Mouse (Mus musculus): ENCODE measurements around the gene Ugt1a7c. TPM values are rescaled to one million over a fixed set of nuclear protein-coding genes. Genes with fewer than 3 reads are reported as not detected.

Gene Ugt1a7c
- total and polyA plus RNA-seq, 3 experiments: 2.2 to 15.3 (median 11.1) TPM

- no peak overlapping the region for H3K4me2 ChIP-seq (ENCODE audit: insufficient read depth, low read depth, poor library complexity, severe bottlenecking)
Measured at GRCm38 (mm10) chr1:88267489-88267888, 172.6 kb downstream of the Ugt1a7c start.

GRCm38 (mm10) chr1:88268070-88268469 lies 173.2 kb downstream of the Ugt1a7c start:
- H3K4me1 ChIP-seq (ENCODE audit: control insufficient read depth in 1 of 2, insufficient read depth in 2 of 2): no peaks in the 10 kb centered on the region
- H3K4me3 ChIP-seq (replicated peaks in 1 of 3; ENCODE audit: low read depth in 2 of 3, low read length in 2 of 3, poor library complexity in 1 of 3): no peak overlapping the region
- no peak overlapping the region for H3K27ac ChIP-seq (ENCODE audit: insufficient read depth, low read depth)
- H3K36me3 ChIP-seq (replicated peaks in 1 of 2; ENCODE audit: control insufficient read depth in 1 of 2, insufficient read depth in 1 of 2, low read length in 1 of 2): peaks cover 86 to 90% of the 10 kb centered on the region in 2 experiments
- in situ Hi-C loops (cut with MboI; ENCODE audit: low pct_ligation_motif_present, low pct_unique_long_range_greater_than_20kb, low sequenced_read_pairs) (no loop called here), dilution Hi-C loops (cut with MboI; ENCODE audit: extremely low pct_ligation_motif_present, extremely low pct_unique_long_range_greater_than_20kb, low sequenced_read_pairs) (no loop called here)
- H3K27me3 ChIP-seq (replicated peaks): no peaks in the 10 kb centered on the region
- no peaks in the 10 kb centered on the region for H3K79me2 ChIP-seq (replicated peaks; ENCODE audit: control insufficient read depth, extremely low read depth, insufficient read depth, poor library complexity, severe bottlenecking)
- no peak for DNase-seq (ENCODE audit: extremely low read depth)
- TF ChIP-seq POLR2A (IDR thresholded peaks at IDR 0.05; ENCODE audit: low read depth, low read length) (peak; percentile 18; the same call in 1 of the 2 replicates), MAX (IDR thresholded peaks at IDR 0.05; ENCODE audit: low read length) (no peak)
- peaks cover 18% of the 10 kb centered on the region for H3K9me3 ChIP-seq (replicated peaks; ENCODE audit: low read length)
- no peak overlapping the region for H3K9ac ChIP-seq (ENCODE audit: insufficient read depth, low read depth)
- no peak overlapping the region for H3K4me2 ChIP-seq (ENCODE audit: insufficient read depth, low read depth, poor library complexity, severe bottlenecking)

More at GRCm38 (mm10) chr1:88267489-88267888, 172.6 kb downstream of the Ugt1a7c start:
- H3K4me3 ChIP-seq (replicated peaks in 1 of 3; ENCODE audit: low read depth in 2 of 3, low read length in 2 of 3, poor library complexity in 1 of 3): no peak overlapping the region
- dilution Hi-C loops (cut with MboI; ENCODE audit: extremely low pct_ligation_motif_present, extremely low pct_unique_long_range_greater_than_20kb, low sequenced_read_pairs) (no loop called here), in situ Hi-C loops (cut with MboI; ENCODE audit: low pct_ligation_motif_present, low pct_unique_long_range_greater_than_20kb, low sequenced_read_pairs) (no loop called here)
- no peaks in the 10 kb centered on the region for H3K4me1 ChIP-seq (ENCODE audit: control insufficient read depth in 1 of 2, insufficient read depth in 2 of 2)
- no peak for DNase-seq (ENCODE audit: extremely low read depth)
- peaks cover 84 to 91% of the 10 kb centered on the region in 2 experiments for H3K36me3 ChIP-seq (replicated peaks in 1 of 2; ENCODE audit: control insufficient read depth in 1 of 2, insufficient read depth in 1 of 2, low read length in 1 of 2)
- no peaks in the 10 kb centered on the region for H3K79me2 ChIP-seq (replicated peaks; ENCODE audit: control insufficient read depth, extremely low read depth, insufficient read depth, poor library complexity, severe bottlenecking)
- peaks cover 16% of the 10 kb centered on the region for H3K9me3 ChIP-seq (replicated peaks; ENCODE audit: low read length)
- H3K27me3 ChIP-seq (replicated peaks): no peaks in the 10 kb centered on the region
- H3K9ac ChIP-seq (ENCODE audit: insufficient read depth, low read depth): no peak overlapping the region
- no peak for TF ChIP-seq MYC (IDR thresholded peaks at IDR 0.05; ENCODE audit: low read depth, low read length)
- no peak for TF ChIP-seq BHLHE40 (IDR thresholded peaks at IDR 0.05; ENCODE audit: low read depth, low read length)
- no peak for TF ChIP-seq CHD2 (IDR thresholded peaks at IDR 0.05; ENCODE audit: low read length)
- TF ChIP-seq ZNF384 (IDR thresholded peaks at IDR 0.05; ENCODE audit: low read depth, low read length): no peak
- TF ChIP-seq TBP (conservative IDR thresholded peaks at IDR 0.05; ENCODE audit: low read depth, low read length): no peak
- no peak for TF ChIP-seq SMC3 (IDR thresholded peaks at IDR 0.05; ENCODE audit: low read depth, low read length)
- TF ChIP-seq TCF12 (IDR thresholded peaks at IDR 0.05; ENCODE audit: low read depth, low read length): no peak
- 0 out of 2 replicates have a peak, but pooled peaks have one; percentile 32 for TF ChIP-seq SIN3A (IDR thresholded peaks at IDR 0.05; ENCODE audit: low read length)
- no peak overlapping the region for H3K27ac ChIP-seq (ENCODE audit: insufficient read depth, low read depth)

Other genes starting within 250 kb of the Ugt1a7c start
- gene Dgkd, start 241.8 kb upstream of the Ugt1a7c start, total RNA-seq (2012; rRNA removed): 73.4 and 89.9 TPM in 2 replicates
- 57.5 and 58.0 TPM in 2 replicates for gene Dgkd, start 241.8 kb upstream of the Ugt1a7c start, total RNA-seq (2014; rRNA removed)
- gene Dgkd, start 241.8 kb upstream of the Ugt1a7c start, polyA plus RNA-seq (2012; ENCODE audit: insufficient read length, low read depth): 73.8 and 77.3 TPM in 2 replicates
- 12.7 and 14.4 TPM in 2 replicates for gene Usp40, start 86.5 kb upstream of the Ugt1a7c start, total RNA-seq (2012; rRNA removed)
- gene Usp40, start 86.5 kb upstream of the Ugt1a7c start, total RNA-seq (2014; rRNA removed): 15.4 and 16.9 TPM in 2 replicates
- gene Usp40, start 86.5 kb upstream of the Ugt1a7c start, polyA plus RNA-seq (2012; ENCODE audit: insufficient read length, low read depth): 14.0 and 14.8 TPM in 2 replicates
- gene Ugt1a10, start 39.7 kb upstream of the Ugt1a7c start, total RNA-seq (2012; rRNA removed): not detected in 2 replicates
- not detected in 2 replicates for gene Ugt1a10, start 39.7 kb upstream of the Ugt1a7c start, total RNA-seq (2014; rRNA removed)
- not detected in 2 replicates for gene Ugt1a10, start 39.7 kb upstream of the Ugt1a7c start, polyA plus RNA-seq (2012; ENCODE audit: insufficient read length, low read depth)
- not detected in 2 replicates for gene Ugt1a9, start 24.3 kb upstream of the Ugt1a7c start, total RNA-seq (2012; rRNA removed)
- gene Ugt1a9, start 24.3 kb upstream of the Ugt1a7c start, total RNA-seq (2014; rRNA removed): not detected in 2 replicates
- gene Ugt1a9, start 24.3 kb upstream of the Ugt1a7c start, polyA plus RNA-seq (2012; ENCODE audit: insufficient read length, low read depth): not detected in 2 replicates
- gene Ugt1a8, start 7.2 kb upstream of the Ugt1a7c start, total RNA-seq (2012; rRNA removed): not detected in 2 replicates
- gene Ugt1a8, start 7.2 kb upstream of the Ugt1a7c start, total RNA-seq (2014; rRNA removed): not detected in 2 replicates
- gene Ugt1a8, start 7.2 kb upstream of the Ugt1a7c start, polyA plus RNA-seq (2012; ENCODE audit: insufficient read length, low read depth): not detected in 2 replicates
- gene Ugt1a6b, start 8.2 kb downstream of the Ugt1a7c start, total RNA-seq (2012; rRNA removed): 0.08 TPM in 1 of 2 replicates, not detected in the other
- 0.13 TPM in 1 of 2 replicates, not detected in the other for gene Ugt1a6b, start 8.2 kb downstream of the Ugt1a7c start, total RNA-seq (2014; rRNA removed)
- gene Ugt1a6b, start 8.2 kb downstream of the Ugt1a7c start, polyA plus RNA-seq (2012; ENCODE audit: insufficient read length, low read depth): 0.26 TPM in 1 of 2 replicates, not detected in the other
- 0.21 and 0.30 TPM in 2 replicates for gene Ugt1a6a, start 39.7 kb downstream of the Ugt1a7c start, total RNA-seq (2012; rRNA removed)
- gene Ugt1a6a, start 39.7 kb downstream of the Ugt1a7c start, total RNA-seq (2014; rRNA removed): 0.19 and 0.38 TPM in 2 replicates
- gene Ugt1a6a, start 39.7 kb downstream of the Ugt1a7c start, polyA plus RNA-seq (2012; ENCODE audit: insufficient read length, low read depth): 0.43 and 0.46 TPM in 2 replicates
- gene Ugt1a5, start 71.0 kb downstream of the Ugt1a7c start, total RNA-seq (2012; rRNA removed): not detected in 2 replicates
- gene Ugt1a5, start 71.0 kb downstream of the Ugt1a7c start, total RNA-seq (2014; rRNA removed): not detected in 2 replicates
- not detected in 2 replicates for gene Ugt1a5, start 71.0 kb downstream of the Ugt1a7c start, polyA plus RNA-seq (2012; ENCODE audit: insufficient read length, low read depth)
- not detected in 2 replicates for gene Ugt1a2, start 105.5 kb downstream of the Ugt1a7c start, total RNA-seq (2012; rRNA removed)
- gene Ugt1a2, start 105.5 kb downstream of the Ugt1a7c start, total RNA-seq (2014; rRNA removed): not detected in 2 replicates
- not detected in 2 replicates for gene Ugt1a2, start 105.5 kb downstream of the Ugt1a7c start, polyA plus RNA-seq (2012; ENCODE audit: insufficient read length, low read depth)
- gene Dnajb3, start 110.7 kb downstream of the Ugt1a7c start, total RNA-seq (2012; rRNA removed): not detected in 2 replicates
- gene Dnajb3, start 110.7 kb downstream of the Ugt1a7c start, total RNA-seq (2014; rRNA removed): not detected in 2 replicates
- gene Dnajb3, start 110.7 kb downstream of the Ugt1a7c start, polyA plus RNA-seq (2012; ENCODE audit: insufficient read length, low read depth): not detected in 2 replicates
- 0.08 TPM in 1 of 2 replicates, not detected in the other for gene Ugt1a1, start 116.9 kb downstream of the Ugt1a7c start, total RNA-seq (2012; rRNA removed)
- gene Ugt1a1, start 116.9 kb downstream of the Ugt1a7c start, total RNA-seq (2014; rRNA removed): not detected in 2 replicates
- gene Ugt1a1, start 116.9 kb downstream of the Ugt1a7c start, polyA plus RNA-seq (2012; ENCODE audit: insufficient read length, low read depth): 0.19 TPM in 1 of 2 replicates, not detected in the other
- 0.13 and 0.17 TPM in 2 replicates for gene Mroh2a, start 131.9 kb downstream of the Ugt1a7c start, total RNA-seq (2012; rRNA removed)
- gene Mroh2a, start 131.9 kb downstream of the Ugt1a7c start, total RNA-seq (2014; rRNA removed): not detected in 2 replicates
- 0.78 and 1.0 TPM in 2 replicates for gene Mroh2a, start 131.9 kb downstream of the Ugt1a7c start, polyA plus RNA-seq (2012; ENCODE audit: insufficient read length, low read depth)
- 65.2 and 69.8 TPM in 2 replicates for gene Hjurp, start 182.6 kb downstream of the Ugt1a7c start, total RNA-seq (2012; rRNA removed)
- 74.1 and 80.8 TPM in 2 replicates for gene Hjurp, start 182.6 kb downstream of the Ugt1a7c start, total RNA-seq (2014; rRNA removed)
- 64.8 and 67.6 TPM in 2 replicates for gene Hjurp, start 182.6 kb downstream of the Ugt1a7c start, polyA plus RNA-seq (2012; ENCODE audit: insufficient read length, low read depth)
- not detected in 2 replicates for gene Trpm8, start 182.6 kb downstream of the Ugt1a7c start, total RNA-seq (2012; rRNA removed)
- gene Trpm8, start 182.6 kb downstream of the Ugt1a7c start, total RNA-seq (2014; rRNA removed): not detected in 2 replicates
- gene Trpm8, start 182.6 kb downstream of the Ugt1a7c start, polyA plus RNA-seq (2012; ENCODE audit: insufficient read length, low read depth): not detected in 2 replicates

Measured in CH12.LX (cell line).